Mouse (Mus musculus): ENCODE data around the gene Hectd2. TPM values are rescaled to one million over a fixed set of nuclear protein-coding genes. Genes with fewer than 3 reads are reported as not detected.

Gene Hectd2
- polyA plus RNA-seq (2017; shearing (Covaris generic)), result 1 to 10 TPM; 4.2 to 8.4 TPM

GRCm38 (mm10) chr19:36554046-36554784 is at the start of gene Hectd2:
Gene Hectd2, plus strand, starts transcription at chr19:36554639.

Other genes starting within 250 kb of the Hectd2 start
- gene Pcgf5, start 206.3 kb upstream of the Hectd2 start, polyA plus RNA-seq (2017; shearing (Covaris generic)), result 10 to 100 TPM; 46.8 to 73.1 TPM
- under 1 TPM; 0.40 to 0.68 TPM for gene Ppp1r3c, start 182.0 kb downstream of the Hectd2 start, polyA plus RNA-seq (2017; shearing (Covaris generic))

Measured in inflammation-experienced regulatory T-cells (primary cell).